Mouse (Mus musculus) frontal cortex, postnatal 36 days (tissue): ENCODE results near the gene Zfand3.
A peak's percentile ranks its signal among the peaks of the same experiment; 100 is the strongest.

ENCODE experiments used
- DNase-seq, 2 experiments: peaks; one replicate each; pipeline ENCODE4 v3.0.0; 2022; ENCODE audit warnings: low spot score in 2 of 2

Zfand3 gene

DNA sequence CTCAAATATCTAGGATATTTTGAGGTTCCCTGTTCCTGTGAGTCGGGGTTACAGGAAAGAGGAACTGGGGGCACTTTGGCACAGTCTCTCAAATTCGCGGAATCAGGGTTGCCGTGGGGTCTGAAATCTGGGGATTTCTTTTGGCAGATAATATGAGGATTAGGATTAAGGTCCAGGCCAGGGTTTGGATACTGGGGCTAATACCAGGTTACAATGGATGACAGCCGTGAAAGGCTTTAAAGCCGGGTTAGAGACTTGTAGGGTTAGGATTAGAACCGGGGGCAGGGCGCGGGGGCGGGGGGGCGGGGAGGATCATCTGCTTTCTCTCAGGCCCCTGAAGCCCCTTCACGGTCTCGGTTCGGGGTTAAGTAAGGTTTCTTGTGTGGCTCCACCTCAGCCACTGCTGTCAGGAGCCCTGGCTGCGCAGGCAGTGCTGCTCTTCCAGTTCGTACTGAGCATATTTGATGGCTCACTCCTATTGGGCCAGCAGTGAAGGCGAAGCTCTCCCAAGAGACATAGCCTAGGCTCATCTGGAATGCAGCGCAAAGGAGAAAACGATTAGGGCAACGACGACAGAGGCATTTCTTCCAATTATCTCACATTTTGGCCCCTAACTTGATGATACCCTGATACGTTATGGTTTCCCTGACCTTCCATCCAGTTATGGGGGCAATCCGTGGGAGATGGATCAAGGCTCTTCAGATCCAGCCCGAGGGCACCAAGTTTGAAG is 5.8 kb upstream of the Zfand3 start:
- DNase-seq = no peak

DNA sequence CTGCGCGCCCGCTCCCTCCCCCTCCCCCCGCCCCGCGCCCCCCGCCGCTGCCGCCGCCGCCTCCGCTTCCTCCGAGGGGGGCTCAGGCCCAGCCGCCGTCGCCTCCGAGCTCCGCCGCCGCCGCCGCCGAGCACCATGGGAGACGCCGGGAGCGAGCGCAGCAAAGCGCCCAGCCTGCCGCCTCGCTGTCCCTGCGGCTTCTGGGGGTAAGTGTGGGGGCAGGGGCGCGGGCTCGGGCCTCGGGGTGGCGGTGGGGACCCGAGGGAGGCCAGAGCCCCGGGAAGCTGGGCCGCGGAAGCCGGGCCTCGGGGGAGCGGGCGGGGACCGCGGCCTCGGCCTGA is 540 bp downstream of the Zfand3 start:
- no peak for DNase-seq

- no peak for DNase-seq
These were observed 963 bp downstream of the Zfand3 start for GRCm38 (mm10) chr17:30005451-30005941.

GRCm38 (mm10) chr17:30006877-30007276 is 2.3 kb downstream of the Zfand3 start:
- DNase-seq = no peak

DNA sequence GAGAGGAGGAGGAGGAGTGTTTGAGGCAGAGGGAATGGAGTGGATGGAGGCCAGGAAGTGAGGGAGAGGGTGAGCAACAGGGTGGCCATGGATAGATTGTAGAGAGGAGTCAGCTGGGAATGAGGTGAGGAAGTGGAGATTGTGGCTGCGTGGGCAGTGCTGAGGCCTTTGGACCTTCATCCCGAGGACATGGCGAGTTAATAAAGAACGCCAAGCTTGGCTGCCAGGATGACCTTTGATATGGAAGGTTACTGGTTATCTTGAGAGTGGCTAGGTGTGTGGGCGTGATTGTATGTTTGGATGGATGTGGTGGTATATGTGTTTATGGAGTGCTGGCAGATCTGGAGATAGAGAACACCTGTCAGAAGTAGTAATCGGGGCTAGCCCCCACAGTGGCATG is 3.4 kb downstream of the Zfand3 start:
- DNase-seq = no peak

DNA sequence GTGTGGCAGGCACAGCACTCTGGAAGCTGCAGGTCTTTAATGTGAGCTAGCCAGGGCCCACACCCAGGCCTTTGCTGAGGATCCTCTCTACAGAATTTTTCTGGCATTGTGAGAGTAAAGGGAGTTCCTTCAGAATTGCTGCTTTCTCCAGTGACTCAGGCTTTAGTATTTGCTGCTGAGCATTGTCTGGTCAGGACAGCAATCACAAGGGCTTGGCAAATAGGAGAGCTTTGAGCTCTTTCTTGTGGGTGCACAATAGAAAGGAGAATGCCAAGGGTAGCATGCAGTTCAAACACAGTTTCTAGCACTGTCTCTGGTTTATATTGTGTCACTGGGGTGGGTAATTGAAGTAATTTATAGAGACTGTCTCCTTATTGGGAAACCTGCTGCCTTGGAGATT is 3.9 kb downstream of the Zfand3 start:
- DNase-seq = no peak

- no peak for DNase-seq
These were observed 10.1 kb downstream of the Zfand3 start for GRCm38 (mm10) chr17:30014660-30015059.

- DNase-seq = no peak
These were observed 14.5 kb downstream of the Zfand3 start for GRCm38 (mm10) chr17:30018927-30019610.

DNA sequence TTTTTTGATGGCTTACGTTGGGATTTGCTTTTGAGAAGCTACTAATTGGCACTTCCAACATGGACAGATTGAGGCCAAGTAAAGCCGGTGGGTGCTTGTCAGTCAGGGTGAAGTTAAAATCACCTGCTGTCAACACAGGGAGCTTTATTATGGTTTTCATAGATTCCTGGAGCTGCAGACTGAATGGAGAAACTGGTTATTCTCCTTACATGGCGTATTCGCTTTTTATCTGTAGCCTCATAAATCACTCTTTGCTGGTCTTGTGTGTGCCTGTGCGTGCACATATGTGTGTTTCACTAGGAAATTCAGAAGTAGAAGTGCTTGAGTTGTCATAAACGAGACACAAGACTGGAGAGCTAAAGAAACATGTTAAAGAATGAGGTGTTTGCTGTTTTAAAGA is 15.4 kb downstream of the Zfand3 start:
- DNase-seq = no peak

DNA sequence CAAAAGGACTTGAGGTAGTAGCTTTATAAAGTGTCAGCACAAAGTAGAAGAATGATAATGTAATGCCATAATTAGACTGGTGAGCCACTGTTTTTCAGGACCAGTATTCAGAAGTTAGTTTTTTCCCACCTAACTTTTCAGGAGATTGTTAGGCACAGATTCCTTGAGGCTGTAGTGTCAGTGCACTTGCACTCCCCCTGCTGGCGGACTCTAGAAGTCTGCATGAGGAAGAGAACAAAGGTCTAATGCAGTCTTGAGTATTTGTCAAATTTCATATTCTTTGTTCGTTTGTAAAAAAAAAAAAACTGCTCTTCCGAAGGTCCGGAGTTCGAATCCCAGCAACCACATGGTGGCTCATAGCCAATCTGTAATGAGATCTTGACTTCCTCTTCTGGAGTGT is 20.1 kb downstream of the Zfand3 start:
- DNase-seq = peak; percentile 62 to 72

- no peak for DNase-seq
These were observed 22.1 kb downstream of the Zfand3 start for GRCm38 (mm10) chr17:30026617-30027016.

GRCm38 (mm10) chr17:30027343-30028029 is 23.0 kb downstream of the Zfand3 start:
- no peak for DNase-seq

DNA sequence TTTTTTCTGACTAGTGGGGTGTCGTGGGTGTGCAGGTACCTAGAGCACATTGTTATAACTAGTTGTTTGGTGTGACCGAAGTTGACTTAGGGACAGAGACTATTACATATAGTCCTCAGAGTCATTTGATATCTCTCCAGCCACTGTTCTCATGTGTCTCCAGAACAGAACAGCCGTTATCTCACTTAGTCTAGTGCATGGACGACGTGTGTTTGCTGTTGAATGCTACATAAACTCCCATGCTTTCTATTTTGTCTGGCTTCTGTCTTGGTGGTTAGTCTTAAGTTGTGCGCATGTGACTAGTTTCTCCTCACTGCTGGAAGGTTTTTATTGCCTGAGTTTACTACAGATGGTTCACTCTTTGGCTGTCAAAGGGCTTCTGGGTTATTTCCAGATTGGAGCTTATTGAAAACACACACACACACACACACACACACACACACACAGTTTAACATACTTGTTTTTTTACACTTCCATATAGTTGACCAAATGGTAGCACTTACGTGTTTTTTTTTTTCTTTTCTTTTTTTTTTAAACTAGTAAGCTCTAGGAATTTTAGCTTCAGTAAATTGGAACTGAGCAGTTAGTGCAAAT is 25.2 kb downstream of the Zfand3 start:
- DNase-seq = no peak

DNA sequence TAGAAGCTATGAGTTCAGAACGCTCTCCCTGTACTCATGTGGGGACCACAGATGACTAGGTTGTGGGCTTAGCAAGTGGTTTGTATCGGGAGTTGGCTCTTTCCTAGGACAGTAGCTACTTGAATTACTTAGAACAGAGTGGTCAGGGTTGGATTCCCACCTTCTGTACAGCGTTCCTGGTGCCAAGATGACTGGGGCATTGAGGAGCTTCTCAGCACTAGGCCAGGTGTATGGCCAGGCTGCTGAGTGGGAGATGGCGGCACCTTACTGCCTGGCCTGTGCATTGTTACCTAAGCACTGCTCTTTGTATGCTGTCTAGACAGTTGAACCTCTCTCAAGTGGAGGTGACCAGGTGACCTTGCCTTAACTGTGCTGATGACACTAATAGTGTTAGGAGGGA is 28.3 kb downstream of the Zfand3 start:
- DNase-seq = no peak

DNA sequence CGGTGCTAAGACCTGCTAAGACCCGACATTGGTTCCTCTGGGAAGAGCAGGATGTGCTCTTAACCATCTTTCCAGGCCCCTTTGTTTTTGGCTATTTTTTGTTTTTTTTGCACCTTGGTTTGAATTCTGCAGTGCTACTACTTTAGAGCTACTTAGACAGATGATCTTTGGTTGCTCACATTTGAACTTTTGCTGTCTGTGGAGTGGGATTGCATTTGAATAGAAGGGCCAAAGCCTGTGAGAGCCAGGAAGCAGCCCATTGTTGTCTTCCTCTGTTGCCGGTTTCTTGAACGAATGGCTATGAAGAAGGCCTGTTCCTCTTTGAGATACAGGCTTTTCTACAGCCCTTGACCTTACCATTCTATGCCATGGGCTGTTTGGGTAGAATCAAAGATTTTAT is 29.5 kb downstream of the Zfand3 start:
- no peak for DNase-seq

- no peak for DNase-seq
These were observed 30.9 kb downstream of the Zfand3 start for GRCm38 (mm10) chr17:30035216-30036005.

- DNase-seq = no peak
These were observed 38.8 kb downstream of the Zfand3 start for GRCm38 (mm10) chr17:30043163-30043822.

GRCm38 (mm10) chr17:30045181-30045580 is 40.6 kb downstream of the Zfand3 start:
- DNase-seq = no peak

GRCm38 (mm10) chr17:30046654-30047053 is 42.1 kb downstream of the Zfand3 start:
- DNase-seq = no peak

DNA sequence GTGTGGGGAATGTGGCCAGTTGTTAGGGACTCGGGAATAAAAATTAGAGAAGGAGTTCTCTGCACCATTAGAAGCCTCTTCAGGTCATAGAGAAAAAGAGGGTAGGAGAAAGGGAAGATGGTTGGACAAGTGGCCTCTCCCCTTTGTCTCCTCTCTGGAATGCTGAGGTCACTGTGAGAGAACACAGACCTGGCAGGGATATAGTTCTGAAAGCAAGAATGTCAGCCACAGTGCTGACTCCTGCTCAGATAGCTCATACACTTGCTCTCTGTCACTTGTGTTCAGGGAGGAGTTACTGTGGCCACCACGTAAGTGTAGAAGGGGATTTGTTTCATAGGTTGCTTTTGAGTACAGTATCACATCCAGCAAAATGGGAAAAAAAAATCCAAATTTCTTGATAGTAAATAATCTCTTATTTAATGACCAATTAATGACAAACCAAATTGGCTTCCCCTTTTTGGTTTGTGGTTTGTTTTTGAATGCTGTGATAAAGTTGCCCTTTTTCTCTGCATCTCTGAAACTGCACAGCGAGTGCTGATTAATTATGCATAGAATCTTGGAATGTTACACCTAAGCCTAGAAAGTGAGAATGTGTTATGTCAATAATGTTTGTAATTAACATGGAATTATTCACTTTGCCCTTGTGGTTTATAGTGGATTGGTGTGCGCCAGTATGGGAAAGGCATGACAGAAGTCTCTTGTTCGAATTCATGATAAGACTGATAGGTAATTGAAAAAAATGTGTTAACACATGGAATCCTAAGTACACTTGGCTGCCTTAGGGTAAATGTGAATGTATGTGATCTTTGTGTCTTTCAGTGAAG is 47.2 kb downstream of the Zfand3 start:
- DNase-seq = no peak
